1 mouse cellular context compared by ENCODE assay signal in genomic region chr2:180966092-180966882, GRCm38 (mm10).
A peak's percentile ranks its signal among the peaks of the same experiment; 100 is the strongest.
TF ChIP-seq lines count a peak whose summit lies in the region.

No protein-coding gene starts in this region.

TF ChIP-seq in MEL, 35 proteins besides CTCF, POLR2A, EP300 and RAD21 (continued from another document):
- peak; percentile 28 for TF ChIP-seq SMC3 (IDR thresholded peaks at IDR 0.05; ENCODE audit: low read depth, low read length)
- TF ChIP-seq HCFC1 (IDR thresholded peaks at IDR 0.05; ENCODE audit: low read depth, low read length): 0 out of 2 replicates have a peak, but pooled peaks have one; percentile 22
